9 mouse cellular contexts compared by ENCODE assay signal in genomic region chr10:103141532-103141931, GRCm38 (mm10).
DNase-seq lines count a peak whose midpoint lies in the region; ATAC-seq lines count a peak whose summit lies in the region.
"Had no signal": no experiment of that assay in that cellular context is flagged by ENCODE, and none has a peak within 500 bp of the region (broad histone marks: within the 10 kb centered on the region; RNA-seq: fewer than 3 reads in every experiment).

No protein-coding gene starts in this region.

- H3K9me3 ChIP-seq in forebrain, embryonic 11.5 days (ENCODE audit: control insufficient read depth, low read length), result no peaks in the 10 kb centered on the region
- no peaks in the 10 kb centered on the region for H3K9me3 ChIP-seq in forebrain, embryonic 15.5 days
- no peaks in the 10 kb centered on the region for H3K9me3 ChIP-seq in neural tube, embryonic 11.5 days (ENCODE audit: control insufficient read depth, low read length)
- no peaks in the 10 kb centered on the region for H3K9me3 ChIP-seq in kidney, embryonic 15.5 days (replicated peaks)

- H3K4me3 ChIP-seq in forebrain, embryonic 11.5 days (ENCODE audit: low read depth, low read length), result no peak overlapping the region
- no peak overlapping the region for H3K4me3 ChIP-seq in forebrain, embryonic 15.5 days
- no peak overlapping the region for H3K4me3 ChIP-seq in neural tube, embryonic 11.5 days (ENCODE audit: low read depth, low read length)
- H3K4me3 ChIP-seq in kidney, embryonic 15.5 days (replicated peaks), result peak overlapping the region; percentile 9; the same call in 1 of the 2 replicates

- no peak overlapping the region for H3K9ac ChIP-seq in forebrain, embryonic 11.5 days (ENCODE audit: low read length)
- no peak overlapping the region for H3K9ac ChIP-seq in forebrain, embryonic 15.5 days (replicated peaks)
- H3K9ac ChIP-seq in neural tube, embryonic 11.5 days (ENCODE audit: low read length), result no peak overlapping the region
- no peak overlapping the region for H3K9ac ChIP-seq in kidney, embryonic 15.5 days

- no peaks in the 10 kb centered on the region for H3K27me3 ChIP-seq in forebrain, embryonic 11.5 days (ENCODE audit: control insufficient read depth, insufficient read depth, low read length)
- no peaks in the 10 kb centered on the region for H3K27me3 ChIP-seq in forebrain, embryonic 15.5 days
- H3K27me3 ChIP-seq in neural tube, embryonic 11.5 days (ENCODE audit: control insufficient read depth, insufficient read depth, low read length), result no peaks in the 10 kb centered on the region
- no peaks in the 10 kb centered on the region for H3K27me3 ChIP-seq in kidney, embryonic 15.5 days

- no peak for DNase-seq in forebrain, embryonic 11.5 days (ENCODE audit: low spot score)
- DNase-seq in neural tube, embryonic 11.5 days (ENCODE audit: low spot score), result peak; percentile 33
- DNase-seq in neural tube, embryonic 10.5 days (ENCODE audit: extremely low spot score, low spot score), result no peak
- DNase-seq in telencephalon, adult 2 months (ENCODE audit: low read depth, low spot score), result peak; percentile 8
- DNase-seq in testis, postnatal 14 days (ENCODE audit: low spot score), result no peak
- DNase-seq in thymus, postnatal 10 days (ENCODE audit: low spot score in 2 of 2), result no peak
- DNase-seq: thymus, postnatal 36 days had no signal

- no peaks in the 10 kb centered on the region for H3K36me3 ChIP-seq in forebrain, embryonic 11.5 days (ENCODE audit: control insufficient read depth, insufficient read depth, low read length)
- H3K36me3 ChIP-seq in forebrain, embryonic 15.5 days, result no peaks in the 10 kb centered on the region
- no peaks in the 10 kb centered on the region for H3K36me3 ChIP-seq in neural tube, embryonic 11.5 days (ENCODE audit: control insufficient read depth, insufficient read depth, low read length)
- H3K36me3 ChIP-seq in kidney, embryonic 15.5 days, result no peaks in the 10 kb centered on the region

- no peak overlapping the region for H3K4me2 ChIP-seq in forebrain, embryonic 11.5 days (ENCODE audit: low read depth, low read length, severe bottlenecking)
- H3K4me2 ChIP-seq in forebrain, embryonic 15.5 days (replicated peaks), result no peak overlapping the region
- H3K4me2 ChIP-seq in neural tube, embryonic 11.5 days (ENCODE audit: low read depth), result no peak overlapping the region
- peak overlapping the region; percentile 27 for H3K4me2 ChIP-seq in kidney, embryonic 15.5 days

- 0 out of 2 replicates have a peak, but pooled peaks have one; percentile 27 for ATAC-seq in forebrain, embryonic 11.5 days (replicated peaks; ENCODE audit: low FRiP score)
- no peak for ATAC-seq in forebrain, embryonic 15.5 days (replicated peaks)
- no peak for ATAC-seq in neural tube, embryonic 11.5 days (ENCODE audit: insufficient read depth, low FRiP score, low TSS enrichment)
- peak; percentile 48; the same call in 1 of the 2 replicates for ATAC-seq in kidney, embryonic 15.5 days (replicated peaks; ENCODE audit: low FRiP score)

- H3K27ac ChIP-seq in forebrain, embryonic 11.5 days (ENCODE audit: low read depth, low read length), result no peak overlapping the region
- H3K27ac ChIP-seq in forebrain, embryonic 15.5 days (replicated peaks), result no peak overlapping the region
- H3K27ac ChIP-seq in neural tube, embryonic 11.5 days (ENCODE audit: low read depth, low read length), result no peak overlapping the region
- no peak overlapping the region for H3K27ac ChIP-seq in kidney, embryonic 15.5 days

- H3K4me1 ChIP-seq in forebrain, embryonic 11.5 days (replicated peaks; ENCODE audit: control insufficient read depth, insufficient read depth, low read length), result no peaks in the 10 kb centered on the region
- H3K4me1 ChIP-seq in forebrain, embryonic 15.5 days, result no peaks in the 10 kb centered on the region
- no peaks in the 10 kb centered on the region for H3K4me1 ChIP-seq in neural tube, embryonic 11.5 days (ENCODE audit: control insufficient read depth, insufficient read depth, low read length)
- no peaks in the 10 kb centered on the region for H3K4me1 ChIP-seq in kidney, embryonic 15.5 days

- WGBS in forebrain, embryonic 11.5 days, result 47% methylated on average over 6 of the region's 6 CpGs
- 52% methylated on average over 6 of the region's 6 CpGs for WGBS in forebrain, embryonic 15.5 days
- 49% methylated on average over 6 of the region's 6 CpGs for WGBS in neural tube, embryonic 11.5 days
- WGBS in kidney, embryonic 15.5 days, result 41% methylated on average over 6 of the region's 6 CpGs

Comparison
In these comparisons a context has a peak if more than half of its experiments do, and no peak if none do; other contexts are left out.
1. ATAC-seq: peak in forebrain, embryonic 11.5 days (single experiment) and kidney, embryonic 15.5 days (single experiment); none in forebrain, embryonic 15.5 days (single experiment) and neural tube, embryonic 11.5 days (single experiment).
2. DNase-seq: peak in neural tube, embryonic 11.5 days (single experiment) and telencephalon, adult 2 months (single experiment); none in forebrain, embryonic 11.5 days (single experiment), neural tube, embryonic 10.5 days (single experiment), testis, postnatal 14 days (single experiment) and thymus, postnatal 10 days (0 of 2).